Mouse (Mus musculus) forebrain, postnatal 0 days (tissue): Measurements from ENCODE around the gene Chp2. TPM values are rescaled to one million over a fixed set of nuclear protein-coding genes. Genes with fewer than 3 reads are reported as not detected.

Experiments
- ATAC-seq: fragments of 200-750 bp; cut with Nextera tagmentation; 2 replicates; pipeline ENCODE4 v1.8.0; 2017; ENCODE audit warnings: mild to moderate bottlenecking, moderate library complexity
- DNase-seq: peaks from one replicate; pipeline ENCODE4 v3.0.0-alpha.2; 2015
- H3K27ac ChIP-seq: fragments of 300-500 bp; sonication (generic); 2 replicates; pipeline ENCODE4 v1.5.1; 2014; ENCODE audit warnings: low read depth, mild to moderate bottlenecking, antibody characterized with exemption, low read length, moderate library complexity, mixed read lengths
- H3K27me3 ChIP-seq: fragments of 300-500 bp; sonication (generic); 2 replicates; pipeline ENCODE4 v1.6.1; 2014; ENCODE audit warnings: mild to moderate bottlenecking, low read length, mixed read lengths; ENCODE audit not compliant: insufficient read depth
- H3K36me3 ChIP-seq: fragments of 300-500 bp; sonication (generic); 2 replicates; pipeline ENCODE4 v1.6.1; 2014; ENCODE audit warnings: mild to moderate bottlenecking, moderate library complexity; ENCODE audit not compliant: insufficient read depth
- H3K4me1 ChIP-seq: fragments of 300-500 bp; sonication (generic); 2 replicates; pipeline ENCODE4 v1.6.1; 2014; ENCODE audit warnings: antibody characterized with exemption; ENCODE audit not compliant: insufficient read depth
- H3K4me2 ChIP-seq: fragments of 300-500 bp; sonication (generic); 2 replicates; pipeline ENCODE4 v1.6.1; 2014; ENCODE audit warnings: low read depth, mild to moderate bottlenecking, moderate library complexity
- H3K4me3 ChIP-seq: fragments of 300-500 bp; sonication (generic); 2 replicates; pipeline ENCODE4 v1.5.1; 2014; ENCODE audit warnings: low read depth, low read length, mixed read lengths
- H3K9ac ChIP-seq: fragments of 300-500 bp; sonication (generic); 2 replicates; pipeline ENCODE4 v1.6.1; 2014; ENCODE audit warnings: mild to moderate bottlenecking
- H3K9me3 ChIP-seq: fragments of 300-500 bp; sonication (generic); 2 replicates; pipeline ENCODE4 v1.6.1; 2016; ENCODE audit warnings: low read length
- CTCF ChIP-seq: sonication (generic); IDR thresholded peaks from 2 replicates; pipeline ENCODE4 v1.5.1; 2016; ENCODE audit warnings: antibody characterized with exemption, control low read depth, low read depth
- WGBS: fragments of 180-500 bp; shearing (Covaris S2); extraction: QIAGEN DNeasy Blood & Tissue Kit; methylation state at CpG from one replicate; pipeline ENCODE4 v1.1.7; 2014; 5-methylcytosine and 5-hydroxymethylcytosine counted together
- polyA plus RNA-seq: library from polyadenylated mRNA; unstranded; fragments of >200 nt; fragmentation: Nextera tagmentation; extraction: Ambion mirVana; gene quantifications from 2 replicates; pipeline ENCODE4 v1.2.1, GENCODE M21; 2015
- total RNA-seq: library from RNA; depleted of rRNA; stranded (reverse); fragments of >200 nt; gene quantifications from 2 replicates; pipeline ENCODE4 v1.2.3, GENCODE M21; 2014; rRNA removed

Chp2 gene
- 1.00 and 1.5 TPM in 2 replicates for total RNA-seq
- 0.98 and 1.1 TPM in 2 replicates for polyA plus RNA-seq

- Histone ChIP-seq H3K4me2 (peak within 1 kb of the TSS; percentile 35), H3K4me3 (peak within 1 kb of the TSS; percentile 11; the same call in 1 of the 2 replicates), H3K9me3 (0 out of 2 replicates have a peak, but pooled peaks cover 3% of the 10 kb centered on the region), H3K9ac (no peak within 1 kb of the TSS), H3K27me3 (no peaks in the 10 kb centered on the region), H3K27ac (no peak within 1 kb of the TSS), H3K4me1 (no peaks in the 10 kb centered on the region), H3K36me3 (no peaks in the 10 kb centered on the region)
- TF ChIP-seq CTCF = no peak
- no peak for ATAC-seq
- DNase-seq = no peak
- WGBS = 25% methylated on average over 18 of the region's 20 CpGs
Measured at GRCm38 (mm10) chr7:122219315-122219801, at the start of gene Chp2. Gene Chp2 (plus strand): TSS chr7:122219496.

GRCm38 (mm10) chr7:122170705-122171104 is 48.6 kb upstream of the Chp2 start:
- no peak overlapping the region for H3K27ac ChIP-seq
- no peak overlapping the region for H3K4me3 ChIP-seq
- WGBS = 81% methylated on average over 6 of the region's 6 CpGs
- ATAC-seq (no peak), DNase-seq (no peak)
- no peak overlapping the region for H3K9ac ChIP-seq
- TF ChIP-seq CTCF = no peak
- no peak overlapping the region for H3K4me2 ChIP-seq
- H3K27me3 ChIP-seq = no peaks in the 10 kb centered on the region
- no peaks in the 10 kb centered on the region for H3K9me3 ChIP-seq
- H3K36me3 ChIP-seq = peaks cover 6% of the 10 kb centered on the region
- no peaks in the 10 kb centered on the region for H3K4me1 ChIP-seq

- Histone ChIP-seq H3K4me1 (no peaks in the 10 kb centered on the region), H3K9ac (no peak overlapping the region), H3K36me3 (peaks cover 6% of the 10 kb centered on the region), H3K4me3 (no peak overlapping the region), H3K4me2 (no peak overlapping the region), H3K27ac (no peak overlapping the region), H3K27me3 (no peaks in the 10 kb centered on the region), H3K9me3 (no peaks in the 10 kb centered on the region)
- DNase-seq = no peak
- 80% methylated on average over 10 of the region's 10 CpGs for WGBS
- TF ChIP-seq CTCF = no peak
- no peak for ATAC-seq
Measured at GRCm38 (mm10) chr7:122171613-122172012, 47.7 kb upstream of the Chp2 start.

- no peak overlapping the region for H3K9ac ChIP-seq
- no peak overlapping the region for H3K4me3 ChIP-seq
- TF ChIP-seq CTCF = no peak
- H3K27ac ChIP-seq = no peak overlapping the region
- DNase-seq (no peak), ATAC-seq (no peak)
- WGBS = 90% methylated on average over 7 of the region's 7 CpGs
- no peak overlapping the region for H3K4me2 ChIP-seq
- no peaks in the 10 kb centered on the region for H3K27me3 ChIP-seq
- no peaks in the 10 kb centered on the region for H3K9me3 ChIP-seq
- no peaks in the 10 kb centered on the region for H3K4me1 ChIP-seq
- H3K36me3 ChIP-seq = no peaks in the 10 kb centered on the region
Measured at GRCm38 (mm10) chr7:122180720-122181119, 38.6 kb upstream of the Chp2 start.

GRCm38 (mm10) chr7:122184569-122184968 is 34.7 kb upstream of the Chp2 start:
- no peak overlapping the region for H3K9ac ChIP-seq
- H3K9me3 ChIP-seq = no peaks in the 10 kb centered on the region
- DNase-seq (no peak), ATAC-seq (no peak)
- H3K4me1 ChIP-seq = no peaks in the 10 kb centered on the region
- H3K27ac ChIP-seq = no peak overlapping the region
- no peak for TF ChIP-seq CTCF
- H3K36me3 ChIP-seq = no peaks in the 10 kb centered on the region
- no peak overlapping the region for H3K4me3 ChIP-seq
- WGBS = 77% methylated on average over 5 of the region's 5 CpGs
- H3K4me2 ChIP-seq = no peak overlapping the region
- no peaks in the 10 kb centered on the region for H3K27me3 ChIP-seq

GRCm38 (mm10) chr7:122186043-122186442 is 33.3 kb upstream of the Chp2 start, which contains the start of gene Ern2:
Gene Ern2 (minus strand): TSS chr7:122186207.
- 26% methylated on average over 17 of the region's 17 CpGs for WGBS
- Histone ChIP-seq H3K4me2 (peak within 1 kb of the TSS; percentile 35), H3K4me3 (no peak within 1 kb of the TSS), H3K9me3 (no peaks in the 10 kb centered on the region), H3K4me1 (no peaks in the 10 kb centered on the region), H3K36me3 (no peaks in the 10 kb centered on the region), H3K9ac (no peak within 1 kb of the TSS), H3K27me3 (no peaks in the 10 kb centered on the region), H3K27ac (no peak within 1 kb of the TSS)
- DNase-seq (no peak), ATAC-seq (no peak)
- no peak for TF ChIP-seq CTCF

DNA sequence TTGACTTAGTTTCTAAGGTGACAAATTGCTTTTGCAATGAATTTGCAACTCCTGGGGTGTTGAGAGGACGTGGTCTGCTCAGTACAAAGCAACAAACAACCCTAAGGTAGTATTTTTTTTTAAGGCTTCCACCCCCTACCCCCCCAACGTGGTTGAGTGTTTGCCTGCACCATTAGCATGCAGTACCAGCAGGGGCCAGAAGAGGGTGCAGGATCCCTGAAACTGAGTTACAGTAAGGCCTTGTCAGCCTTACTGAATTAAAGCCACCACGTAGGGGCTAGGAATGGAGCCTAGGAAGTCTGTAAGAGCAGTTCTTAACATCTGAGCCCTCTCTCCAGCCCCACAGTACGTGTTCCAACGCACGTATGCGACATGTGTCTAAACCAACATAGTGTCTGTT is 29.8 kb upstream of the Chp2 start:
- Histone ChIP-seq H3K27ac (no peak overlapping the region), H3K4me3 (no peak overlapping the region), H3K27me3 (no peaks in the 10 kb centered on the region), H3K9ac (no peak overlapping the region), H3K4me1 (no peaks in the 10 kb centered on the region), H3K36me3 (no peaks in the 10 kb centered on the region), H3K4me2 (no peak overlapping the region), H3K9me3 (no peaks in the 10 kb centered on the region)
- peak; percentile 89 for TF ChIP-seq CTCF
- 25% methylated on average over 7 of the region's 7 CpGs for WGBS
- DNase-seq (peak; percentile 71), ATAC-seq (peak; percentile 53; the same call in 1 of the 2 replicates)
